Mouse (Mus musculus) limb, embryonic 15.5 days (tissue): ENCODE measurements around the gene Zfp277. TPM values are rescaled to one million over a fixed set of nuclear protein-coding genes. Genes with fewer than 3 reads are reported as not detected.

ENCODE experiments used
- ATAC-seq: fragments of 200-750 bp; cut with Nextera tagmentation; 2 replicates; pipeline ENCODE4 v1.8.0; 2017; ENCODE audit warnings: low read depth, moderate TSS enrichment; ENCODE audit not compliant: insufficient number of reproducible peaks, low FRiP score, low TSS enrichment
- H3K27ac ChIP-seq: fragments of 300-500 bp; sonication (generic); 2 replicates; pipeline ENCODE4 v1.5.1; 2015; ENCODE audit warnings: moderate library complexity, mild to moderate bottlenecking, inconsistent platforms
- H3K27me3 ChIP-seq: fragments of 300-500 bp; sonication (generic); 2 replicates; pipeline ENCODE4 v1.6.1; 2015; ENCODE audit warnings: inconsistent platforms
- H3K36me3 ChIP-seq: fragments of 300-500 bp; sonication (generic); 2 replicates; pipeline ENCODE4 v1.6.1; 2015; ENCODE audit warnings: inconsistent platforms
- H3K4me1 ChIP-seq: fragments of 300-500 bp; sonication (generic); 2 replicates; pipeline ENCODE4 v1.6.1; 2015; ENCODE audit warnings: inconsistent platforms
- H3K4me2 ChIP-seq: fragments of 300-500 bp; sonication (generic); 2 replicates; pipeline ENCODE4 v1.6.1; 2015; ENCODE audit warnings: mild to moderate bottlenecking, inconsistent platforms
- H3K4me3 ChIP-seq: fragments of 300-500 bp; sonication (generic); 2 replicates; pipeline ENCODE4 v1.5.1; 2015; ENCODE audit warnings: mild to moderate bottlenecking, inconsistent platforms
- H3K9ac ChIP-seq: fragments of 300-500 bp; sonication (generic); 2 replicates; pipeline ENCODE4 v1.6.1; 2015; ENCODE audit warnings: inconsistent platforms
- H3K9me3 ChIP-seq: fragments of 300-500 bp; sonication (generic); 2 replicates; pipeline ENCODE4 v1.6.1; 2016; ENCODE audit warnings: inconsistent platforms
- WGBS: fragments of 180-500 bp; shearing (Covaris S2); methylation state at CpG from one replicate; pipeline ENCODE4 v1.1.7; 2015; 5-methylcytosine and 5-hydroxymethylcytosine counted together
- polyA plus RNA-seq: library from polyadenylated mRNA; unstranded; fragments of >200 nt; fragmentation: Nextera tagmentation; extraction: Ambion mirVana; gene quantifications from 2 replicates; pipeline ENCODE4 v1.2.1, GENCODE M21; 2015

Zfp277 gene
- polyA plus RNA-seq, 1 experiment from 2014 or later, result 35.2 TPM

- 96% methylated on average over 3 of the region's 3 CpGs for WGBS
- H3K4me3 ChIP-seq, result no peak overlapping the region
- H3K9ac ChIP-seq, result no peak overlapping the region
- 0 out of 2 replicates have a peak, but pooled peaks cover 3% of the 10 kb centered on the region for H3K36me3 ChIP-seq
- no peak overlapping the region for H3K4me2 ChIP-seq
- H3K27me3 ChIP-seq, result no peaks in the 10 kb centered on the region
- H3K9me3 ChIP-seq, result no peaks in the 10 kb centered on the region
- no peak overlapping the region for H3K27ac ChIP-seq
- no peak for ATAC-seq
- H3K4me1 ChIP-seq, result no peaks in the 10 kb centered on the region
These were observed 110.4 kb downstream of the Zfp277 start for GRCm38 (mm10) chr12:40335303-40335702.

GRCm38 (mm10) chr12:40331467-40331866, 114.2 kb downstream of the Zfp277 start:
- WGBS, result 92% methylated on average over 3 of the region's 3 CpGs
- Histone ChIP-seq H3K9me3 (no peaks in the 10 kb centered on the region), H3K36me3 (0 out of 2 replicates have a peak, but pooled peaks cover 3% of the 10 kb centered on the region), H3K27ac (no peak overlapping the region), H3K4me1 (peaks cover 3% of the 10 kb centered on the region; the same call in 1 of the 2 replicates), H3K4me2 (no peak overlapping the region), H3K27me3 (no peaks in the 10 kb centered on the region), H3K4me3 (no peak overlapping the region), H3K9ac (no peak overlapping the region)
- ATAC-seq, result no peak

GRCm38 (mm10) chr12:40327012-40327660, 118.6 kb downstream of the Zfp277 start:
- Histone ChIP-seq H3K36me3 (0 out of 2 replicates have a peak, but pooled peaks cover 3% of the 10 kb centered on the region), H3K4me1 (peaks cover 3% of the 10 kb centered on the region; the same call in 1 of the 2 replicates), H3K9ac (no peak overlapping the region), H3K4me2 (no peak overlapping the region), H3K9me3 (no peaks in the 10 kb centered on the region), H3K4me3 (no peak overlapping the region), H3K27ac (no peak overlapping the region), H3K27me3 (no peaks in the 10 kb centered on the region)
- WGBS, result 28% methylated on average over 5 of the region's 5 CpGs
- ATAC-seq, result no peak

- no peak overlapping the region for H3K4me3 ChIP-seq
- H3K27ac ChIP-seq, result no peak overlapping the region
- peaks cover 3% of the 10 kb centered on the region; the same call in 1 of the 2 replicates for H3K4me1 ChIP-seq
- ATAC-seq, result no peak
- H3K9me3 ChIP-seq, result no peaks in the 10 kb centered on the region
- WGBS, result 84% methylated on average over 5 of the region's 5 CpGs
- peaks cover 5% of the 10 kb centered on the region; the same call in 1 of the 2 replicates for H3K36me3 ChIP-seq
- H3K9ac ChIP-seq, result no peak overlapping the region
- H3K27me3 ChIP-seq, result no peaks in the 10 kb centered on the region
- H3K4me2 ChIP-seq, result no peak overlapping the region
These were observed 120.1 kb downstream of the Zfp277 start for GRCm38 (mm10) chr12:40325582-40325981.

- no peak for ATAC-seq
- H3K27ac ChIP-seq, result no peak overlapping the region
- H3K27me3 ChIP-seq, result no peaks in the 10 kb centered on the region
- H3K4me1 ChIP-seq, result peaks cover 3% of the 10 kb centered on the region; the same call in 1 of the 2 replicates
- H3K9me3 ChIP-seq, result no peaks in the 10 kb centered on the region
- H3K4me2 ChIP-seq, result no peak overlapping the region
- H3K36me3 ChIP-seq, result peaks cover 11% of the 10 kb centered on the region; the same call in 1 of the 2 replicates
- 51% methylated on average over 5 of the region's 5 CpGs for WGBS
- H3K4me3 ChIP-seq, result no peak overlapping the region
- no peak overlapping the region for H3K9ac ChIP-seq
These were observed 120.9 kb downstream of the Zfp277 start for GRCm38 (mm10) chr12:40324819-40325218.

GRCm38 (mm10) chr12:40315146-40315545, 130.6 kb downstream of the Zfp277 start:
- WGBS, result 87% methylated on average over 2 of the region's 2 CpGs
- no peak for ATAC-seq
- H3K9me3 ChIP-seq, result no peaks in the 10 kb centered on the region
- 0 out of 2 replicates have a peak, but pooled peaks cover 5% of the 10 kb centered on the region for H3K36me3 ChIP-seq
- H3K4me2 ChIP-seq, result no peak overlapping the region
- H3K4me3 ChIP-seq, result no peak overlapping the region
- H3K27ac ChIP-seq, result no peak overlapping the region
- H3K27me3 ChIP-seq, result no peaks in the 10 kb centered on the region
- H3K9ac ChIP-seq, result no peak overlapping the region
- no peaks in the 10 kb centered on the region for H3K4me1 ChIP-seq

- Histone ChIP-seq H3K36me3 (no peaks in the 10 kb centered on the region), H3K9me3 (no peaks in the 10 kb centered on the region), H3K9ac (no peak overlapping the region), H3K27ac (no peak overlapping the region), H3K4me3 (no peak overlapping the region), H3K4me1 (peaks cover 8% of the 10 kb centered on the region; the same call in 1 of the 2 replicates), H3K27me3 (no peaks in the 10 kb centered on the region), H3K4me2 (no peak overlapping the region)
- 35% methylated on average over 6 of the region's 6 CpGs for WGBS
- no peak for ATAC-seq
These were observed 141.7 kb downstream of the Zfp277 start for GRCm38 (mm10) chr12:40303960-40304359.

- H3K9ac ChIP-seq, result no peak overlapping the region
- 85% methylated on average over 3 of the region's 3 CpGs for WGBS
These were observed 147.1 kb downstream of the Zfp277 start for GRCm38 (mm10) chr12:40298636-40299035.

GRCm38 (mm10) chr12:40286539-40286938, 159.2 kb downstream of the Zfp277 start:
- Histone ChIP-seq H3K9ac (no peak overlapping the region), H3K4me1 (no peaks in the 10 kb centered on the region), H3K4me2 (no peak overlapping the region), H3K27me3 (no peaks in the 10 kb centered on the region), H3K4me3 (no peak overlapping the region), H3K9me3 (no peaks in the 10 kb centered on the region), H3K36me3 (no peaks in the 10 kb centered on the region), H3K27ac (no peak overlapping the region)
- no peak for ATAC-seq
- 69% methylated on average over 4 of the region's 4 CpGs for WGBS

More at GRCm38 (mm10) chr12:40298636-40299035, 147.1 kb downstream of the Zfp277 start:
- no peak overlapping the region for H3K27ac ChIP-seq
- no peak overlapping the region for H3K4me3 ChIP-seq
- no peak for ATAC-seq
- H3K4me2 ChIP-seq, result no peak overlapping the region
- no peaks in the 10 kb centered on the region for H3K36me3 ChIP-seq
- peaks cover 4% of the 10 kb centered on the region; the same call in 1 of the 2 replicates for H3K4me1 ChIP-seq
- no peaks in the 10 kb centered on the region for H3K27me3 ChIP-seq
- H3K9me3 ChIP-seq, result no peaks in the 10 kb centered on the region

- Histone ChIP-seq H3K4me2 (no peak overlapping the region), H3K36me3 (no peaks in the 10 kb centered on the region), H3K9ac (no peak overlapping the region), H3K9me3 (no peaks in the 10 kb centered on the region), H3K4me3 (no peak overlapping the region), H3K27me3 (no peaks in the 10 kb centered on the region), H3K27ac (no peak overlapping the region), H3K4me1 (no peaks in the 10 kb centered on the region)
- WGBS, result 87% methylated on average over 4 of the region's 4 CpGs
- ATAC-seq, result no peak
These were observed 164.9 kb downstream of the Zfp277 start for GRCm38 (mm10) chr12:40280596-40281325.

- no peaks in the 10 kb centered on the region for H3K4me1 ChIP-seq
- H3K36me3 ChIP-seq, result no peaks in the 10 kb centered on the region
- H3K27me3 ChIP-seq, result no peaks in the 10 kb centered on the region
- H3K4me2 ChIP-seq, result no peak overlapping the region
- H3K4me3 ChIP-seq, result no peak overlapping the region
- no peak overlapping the region for H3K27ac ChIP-seq
- no peaks in the 10 kb centered on the region for H3K9me3 ChIP-seq
- H3K9ac ChIP-seq, result no peak overlapping the region
- no peak for ATAC-seq
- WGBS, result 80% methylated on average over 3 of the region's 3 CpGs
These were observed 168.1 kb downstream of the Zfp277 start for GRCm38 (mm10) chr12:40277581-40277980.

- H3K9me3 ChIP-seq, result no peaks in the 10 kb centered on the region
- H3K27me3 ChIP-seq, result no peaks in the 10 kb centered on the region
These were observed 170.8 kb downstream of the Zfp277 start for GRCm38 (mm10) chr12:40274931-40275330.

More at GRCm38 (mm10) chr12:40274931-40275330, 170.8 kb downstream of the Zfp277 start:
- Histone ChIP-seq H3K4me2 (no peak overlapping the region), H3K4me1 (no peaks in the 10 kb centered on the region), H3K9ac (no peak overlapping the region), H3K4me3 (no peak overlapping the region), H3K36me3 (no peaks in the 10 kb centered on the region), H3K27ac (no peak overlapping the region)
- no peak for ATAC-seq
